Mouse (Mus musculus) bone marrow, adult 2 months (tissue): ENCODE measurements around the gene Iqsec1. TPM values are rescaled to one million over a fixed set of nuclear protein-coding genes. Genes with fewer than 3 reads are reported as not detected.

Source experiments
- H3K27ac ChIP-seq: fragments of 200-500 bp; 2 replicates; pipeline ENCODE4 v1.5.1; 2012; ENCODE audit warnings: low read depth, mild to moderate bottlenecking, control low read depth, inconsistent platforms, low read length; ENCODE audit not compliant: control insufficient read depth, poor library complexity, insufficient read depth
- H3K4me1 ChIP-seq: fragments of 200-500 bp; 2 replicates; pipeline ENCODE4 v1.6.1; 2011; ENCODE audit warnings: low read length; ENCODE audit not compliant: control insufficient read depth, insufficient read depth
- H3K4me3 ChIP-seq: fragments of 200-500 bp; replicated peaks from 2 replicates; pipeline ENCODE3; 2011; ENCODE audit warnings: mild to moderate bottlenecking, low read depth, low read length, control low read depth; ENCODE audit not compliant: control insufficient read depth
- CTCF ChIP-seq: fragments of 200-500 bp; IDR thresholded peaks from 2 replicates; pipeline ENCODE4 v1.5.1; 2011; ENCODE audit warnings: low read length, control low read depth; ENCODE audit not compliant: control insufficient read depth, insufficient read depth
- POLR2A ChIP-seq: fragments of 200-500 bp; IDR thresholded peaks from 2 replicates; pipeline ENCODE4 v1.6.1; 2011; ENCODE audit warnings: low read depth, mild to moderate bottlenecking, control low read depth, low read length, borderline replicate concordance; ENCODE audit not compliant: control insufficient read depth
- WGBS: fragments of 180-500 bp; shearing (Covaris S2); methylation state at CpG from one replicate; pipeline ENCODE4 v1.1.7; 2018; 5-methylcytosine and 5-hydroxymethylcytosine counted together
- polyA plus RNA-seq: library from polyadenylated mRNA; stranded (reverse); fragments of >200 nt; gene quantifications from 2 replicates; pipeline ENCODE4 v1.2.4, GENCODE M21; 2011; ENCODE audit warnings: low replicate concordance; ENCODE audit not compliant: missing spikeins, insufficient read depth, insufficient read length

Gene Iqsec1
- polyA plus RNA-seq, 1 experiment, result 81.1 TPM

- TF ChIP-seq POLR2A, result no peak
- no peaks in the 10 kb centered on the region; the same call in none of the 2 replicates for H3K4me1 ChIP-seq
- no peak overlapping the region for H3K27ac ChIP-seq
- WGBS, result 78% methylated on average over 1 of the region's 1 CpGs
- no peak overlapping the region for H3K4me3 ChIP-seq
These were observed 211.2 kb downstream of the Iqsec1 start for GRCm38 (mm10) chr6:90777302-90777701.

GRCm38 (mm10) chr6:90775606-90776005 lies 212.9 kb downstream of the Iqsec1 start:
- Histone ChIP-seq H3K4me3 (no peak overlapping the region), H3K4me1 (no peaks in the 10 kb centered on the region; the same call in none of the 2 replicates), H3K27ac (no peak overlapping the region)
- WGBS, result 5% methylated on average over 1 of the region's 1 CpGs
- TF ChIP-seq CTCF (no peak), POLR2A (no peak)

GRCm38 (mm10) chr6:90773811-90774233 lies 214.7 kb downstream of the Iqsec1 start:
- H3K4me1 ChIP-seq, result no peaks in the 10 kb centered on the region; the same call in none of the 2 replicates
- TF ChIP-seq POLR2A (no peak), CTCF (no peak)

GRCm38 (mm10) chr6:90772120-90772519 lies 216.4 kb downstream of the Iqsec1 start:
- 75% methylated on average over 5 of the region's 5 CpGs for WGBS
- Histone ChIP-seq H3K4me1 (no peaks in the 10 kb centered on the region; the same call in none of the 2 replicates), H3K27ac (no peak overlapping the region), H3K4me3 (no peak overlapping the region)
- TF ChIP-seq POLR2A, result no peak
- TF ChIP-seq CTCF, result no peak

More at GRCm38 (mm10) chr6:90773811-90774233, 214.7 kb downstream of the Iqsec1 start:
- Histone ChIP-seq H3K4me3 (no peak overlapping the region), H3K27ac (no peak overlapping the region)

- peaks cover 3% of the 10 kb centered on the region for H3K4me1 ChIP-seq
- no peak overlapping the region for H3K4me3 ChIP-seq
- 87% methylated on average over 2 of the region's 2 CpGs for WGBS
- no peak overlapping the region for H3K27ac ChIP-seq
- no peak for TF ChIP-seq POLR2A
- TF ChIP-seq CTCF, result no peak
These were observed 220.0 kb downstream of the Iqsec1 start for GRCm38 (mm10) chr6:90768526-90768925.

- no peak overlapping the region for H3K27ac ChIP-seq
- 81% methylated on average over 1 of the region's 1 CpGs for WGBS
- TF ChIP-seq POLR2A (no peak), CTCF (no peak)
These were observed 220.6 kb downstream of the Iqsec1 start for GRCm38 (mm10) chr6:90767874-90768273.

GRCm38 (mm10) chr6:90764753-90765152 lies 223.7 kb downstream of the Iqsec1 start:
- no peak for TF ChIP-seq POLR2A
- no peak for TF ChIP-seq CTCF
- WGBS, result 76% methylated on average over 2 of the region's 2 CpGs
- peaks cover 14% of the 10 kb centered on the region for H3K4me1 ChIP-seq
- H3K27ac ChIP-seq, result peak overlapping the region; percentile 82
- H3K4me3 ChIP-seq, result no peak overlapping the region

More at GRCm38 (mm10) chr6:90767874-90768273, 220.6 kb downstream of the Iqsec1 start:
- H3K4me1 ChIP-seq, result peaks cover 6% of the 10 kb centered on the region
- no peak overlapping the region for H3K4me3 ChIP-seq

GRCm38 (mm10) chr6:90763959-90764591 lies 224.4 kb downstream of the Iqsec1 start:
- WGBS, result 57% methylated on average over 18 of the region's 18 CpGs
- peak; percentile 78; the same call in 1 of the 2 replicates for TF ChIP-seq POLR2A
- TF ChIP-seq CTCF, result no peak
- H3K4me1 ChIP-seq, result peaks cover 14% of the 10 kb centered on the region
- H3K27ac ChIP-seq, result peak overlapping the region; percentile 82
- peak overlapping the region; percentile 69 for H3K4me3 ChIP-seq
